Comparison of ENCODE assay signal across 8 mouse cellular contexts in genomic region chr15:89532026-89532923, GRCm38 (mm10).
DNase-seq lines count a peak whose midpoint lies in the region.

No protein-coding gene starts in this region.

- peak; percentile 64 for DNase-seq in cerebellum, adult 11-12 months
- no peak for DNase-seq in cerebellum, postnatal 36 days
- DNase-seq in cerebellum, adult 9-11 months = peak; percentile 53
- peak; percentile 78 to 82 for DNase-seq in frontal cortex, postnatal 14 days (ENCODE audit: low spot score in 2 of 2)
- peak; percentile 79 to 88 for DNase-seq in left cerebral cortex, adult 9 months (ENCODE audit: low spot score in 2 of 2)
- DNase-seq in retina, embryonic 14.5 days (ENCODE audit: low spot score) = peak; percentile 88
- DNase-seq in testis, postnatal 10 days (ENCODE audit: low spot score) = no peak
- DNase-seq in lung, adult 18-20 months = no peak

Comparison
In these comparisons a context has a peak if more than half of its experiments do, and no peak if none do; other contexts are left out.
1. DNase-seq: peak in cerebellum, adult 11-12 months (single experiment), cerebellum, adult 9-11 months (single experiment), frontal cortex, postnatal 14 days (2 of 2), left cerebral cortex, adult 9 months (2 of 2) and retina, embryonic 14.5 days (single experiment); none in cerebellum, postnatal 36 days (0 of 2), testis, postnatal 10 days (single experiment) and lung, adult 18-20 months (0 of 2).